Mouse (Mus musculus) embryonic facial prominence, embryonic 15.5 days (tissue): ENCODE measurements around the gene Inha. TPM values are rescaled to one million over a fixed set of nuclear protein-coding genes. Genes with fewer than 3 reads are reported as not detected.
A peak's percentile ranks its signal among the peaks of the same experiment; 100 is the strongest.

Experiments
- ATAC-seq: fragments of 200-750 bp; cut with Nextera tagmentation; 2 replicates; pipeline ENCODE4 v1.8.0; 2017; ENCODE audit warnings: low read depth, moderate TSS enrichment; ENCODE audit not compliant: insufficient number of reproducible peaks, low FRiP score, low TSS enrichment
- H3K27ac ChIP-seq: fragments of 300-500 bp; sonication (generic); replicated peaks from 2 replicates; pipeline ENCODE4 v1.5.1; 2015; ENCODE audit warnings: mild to moderate bottlenecking, inconsistent platforms
- H3K27me3 ChIP-seq: fragments of 300-500 bp; sonication (generic); 2 replicates; pipeline ENCODE4 v1.6.1; 2015; ENCODE audit warnings: inconsistent platforms
- H3K36me3 ChIP-seq: fragments of 300-500 bp; sonication (generic); 2 replicates; pipeline ENCODE4 v1.6.1; 2015; ENCODE audit warnings: mild to moderate bottlenecking, inconsistent platforms
- H3K4me1 ChIP-seq: fragments of 300-500 bp; sonication (generic); 2 replicates; pipeline ENCODE4 v1.6.1; 2015; ENCODE audit warnings: inconsistent platforms
- H3K4me2 ChIP-seq: fragments of 300-500 bp; sonication (generic); replicated peaks from 2 replicates; pipeline ENCODE4 v1.6.1; 2015; ENCODE audit warnings: mild to moderate bottlenecking, inconsistent platforms
- H3K4me3 ChIP-seq: fragments of 300-500 bp; sonication (generic); replicated peaks from 2 replicates; pipeline ENCODE4 v1.5.1; 2015; ENCODE audit warnings: mild to moderate bottlenecking, inconsistent platforms
- H3K9ac ChIP-seq: fragments of 300-500 bp; sonication (generic); 2 replicates; pipeline ENCODE4 v1.6.1; 2015; ENCODE audit warnings: inconsistent platforms
- H3K9me3 ChIP-seq: fragments of 300-500 bp; sonication (generic); replicated peaks from 2 replicates; pipeline ENCODE4 v1.6.1; 2016; ENCODE audit warnings: inconsistent platforms
- WGBS: fragments of 180-500 bp; shearing (Covaris S2); methylation state at CpG from one replicate; pipeline ENCODE4 v1.1.7; 2015; 5-methylcytosine and 5-hydroxymethylcytosine counted together
- polyA plus RNA-seq: library from polyadenylated mRNA; unstranded; fragments of >200 nt; fragmentation: Nextera tagmentation; extraction: Ambion mirVana; gene quantifications from 2 replicates; pipeline ENCODE4 v1.2.1, GENCODE M21; 2015

Inha gene
- polyA plus RNA-seq, 1 experiment from 2014 or later: 15.7 TPM

DNA sequence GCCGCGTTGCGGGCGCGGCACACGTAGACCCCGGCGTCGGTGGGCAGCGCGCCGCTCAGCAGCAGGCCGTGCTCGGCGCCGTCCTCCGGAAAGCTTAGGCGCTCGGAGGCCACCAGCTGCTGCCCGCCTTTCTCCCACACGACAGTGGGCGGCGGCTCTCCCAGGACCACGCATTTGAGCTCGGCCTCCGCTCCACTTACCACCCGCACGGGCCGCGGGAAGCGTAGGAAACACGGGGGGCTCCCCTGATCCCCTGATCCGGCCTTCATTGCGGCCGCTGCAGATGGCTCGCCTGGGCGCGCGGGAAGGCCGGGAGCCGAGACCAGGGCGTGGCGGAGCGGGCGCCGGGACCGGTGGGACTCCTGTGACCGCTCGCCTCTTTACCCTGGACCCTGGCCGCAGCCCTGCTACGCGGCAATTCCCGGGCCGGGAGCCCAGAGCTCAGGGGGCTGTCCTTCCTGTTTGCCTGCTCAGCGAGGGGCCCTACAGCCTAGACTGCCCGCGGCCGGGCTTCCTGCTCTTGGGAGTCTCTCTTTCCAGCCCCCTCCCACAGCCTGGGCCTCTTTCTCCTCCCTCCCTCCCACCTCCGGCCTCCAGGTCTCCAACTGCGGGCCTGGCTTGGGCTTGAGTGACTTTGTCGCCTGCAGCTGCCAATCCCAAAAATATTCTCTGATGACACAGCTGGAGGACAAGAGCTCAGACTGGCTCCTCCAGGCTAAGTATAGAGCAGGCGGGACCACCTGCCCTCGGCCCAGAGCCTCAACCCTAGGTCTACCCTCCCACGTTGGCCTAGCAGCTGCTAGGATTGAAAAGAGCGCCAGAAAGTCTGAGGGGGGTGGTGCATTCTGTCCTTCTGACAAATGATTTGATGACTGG is 683 bp upstream of the Inha start, which contains the start of gene Obsl1:
TSS of gene Obsl1 (minus strand) at position 497 of the 876 bp plus-strand sequence.
- H3K27ac ChIP-seq: peak within 1 kb of the TSS; percentile 98
- peak within 1 kb of the TSS; percentile 60 for H3K9ac ChIP-seq
- peak within 1 kb of the TSS; percentile 79 for H3K4me2 ChIP-seq
- H3K36me3 ChIP-seq: peaks cover 25% of the 10 kb centered on the region
- H3K4me3 ChIP-seq: peak within 1 kb of the TSS; percentile 73
- peak; percentile 93 for ATAC-seq
- no peaks in the 10 kb centered on the region for H3K27me3 ChIP-seq
- H3K4me1 ChIP-seq: peaks cover 45% of the 10 kb centered on the region
- H3K9me3 ChIP-seq: no peaks in the 10 kb centered on the region
- under 1% methylated on average over 55 of the region's 65 CpGs for WGBS

DNA sequence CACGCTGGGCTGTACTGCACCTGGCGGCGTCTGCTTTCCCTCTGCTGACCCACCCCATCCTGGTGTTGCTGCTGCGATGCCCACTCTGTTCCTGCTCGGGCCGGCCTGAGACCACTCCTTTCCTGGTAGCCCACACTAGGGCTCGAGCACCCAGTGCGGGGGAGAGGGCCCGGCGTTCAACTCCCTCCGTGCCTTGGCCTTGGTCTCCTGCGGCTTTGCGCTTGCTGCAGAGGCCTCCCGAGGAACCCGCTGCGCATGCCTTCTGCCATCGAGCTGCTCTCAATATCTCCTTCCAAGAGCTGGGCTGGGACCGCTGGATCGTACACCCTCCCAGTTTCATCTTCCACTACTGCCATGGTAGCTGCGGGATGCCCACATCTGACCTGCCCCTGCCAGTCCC is 2.7 kb downstream of the Inha start:
- no peak for ATAC-seq
- H3K27ac ChIP-seq: no peak overlapping the region
- H3K9me3 ChIP-seq: no peaks in the 10 kb centered on the region
- 58% methylated on average over 20 of the region's 20 CpGs for WGBS
- H3K27me3 ChIP-seq: no peaks in the 10 kb centered on the region
- H3K36me3 ChIP-seq: no peaks in the 10 kb centered on the region
- H3K4me1 ChIP-seq: peaks cover 31% of the 10 kb centered on the region
- H3K9ac ChIP-seq: no peak overlapping the region
- H3K4me2 ChIP-seq: no peak overlapping the region
- no peak overlapping the region for H3K4me3 ChIP-seq

DNA sequence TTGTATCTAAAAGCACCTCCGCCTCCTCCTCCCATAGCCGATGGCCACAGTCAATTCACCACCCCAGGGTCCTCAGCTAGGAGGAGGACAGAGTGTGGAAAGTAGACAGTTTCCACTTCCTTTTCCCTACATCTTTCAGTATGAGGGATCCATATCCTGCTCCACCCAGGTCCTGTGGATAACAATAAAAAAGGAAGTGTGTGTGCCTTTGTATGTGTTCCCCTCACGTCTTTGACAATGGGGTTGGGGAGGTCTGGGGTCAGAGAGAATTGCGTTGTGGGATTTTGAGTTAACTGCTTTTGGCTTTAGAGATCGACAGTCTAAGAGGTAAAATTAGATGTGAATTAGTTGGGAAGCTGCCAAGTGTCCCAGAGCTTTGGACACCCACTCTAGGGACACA is 3.3 kb downstream of the Inha start:
- H3K9ac ChIP-seq: no peak overlapping the region

DNA sequence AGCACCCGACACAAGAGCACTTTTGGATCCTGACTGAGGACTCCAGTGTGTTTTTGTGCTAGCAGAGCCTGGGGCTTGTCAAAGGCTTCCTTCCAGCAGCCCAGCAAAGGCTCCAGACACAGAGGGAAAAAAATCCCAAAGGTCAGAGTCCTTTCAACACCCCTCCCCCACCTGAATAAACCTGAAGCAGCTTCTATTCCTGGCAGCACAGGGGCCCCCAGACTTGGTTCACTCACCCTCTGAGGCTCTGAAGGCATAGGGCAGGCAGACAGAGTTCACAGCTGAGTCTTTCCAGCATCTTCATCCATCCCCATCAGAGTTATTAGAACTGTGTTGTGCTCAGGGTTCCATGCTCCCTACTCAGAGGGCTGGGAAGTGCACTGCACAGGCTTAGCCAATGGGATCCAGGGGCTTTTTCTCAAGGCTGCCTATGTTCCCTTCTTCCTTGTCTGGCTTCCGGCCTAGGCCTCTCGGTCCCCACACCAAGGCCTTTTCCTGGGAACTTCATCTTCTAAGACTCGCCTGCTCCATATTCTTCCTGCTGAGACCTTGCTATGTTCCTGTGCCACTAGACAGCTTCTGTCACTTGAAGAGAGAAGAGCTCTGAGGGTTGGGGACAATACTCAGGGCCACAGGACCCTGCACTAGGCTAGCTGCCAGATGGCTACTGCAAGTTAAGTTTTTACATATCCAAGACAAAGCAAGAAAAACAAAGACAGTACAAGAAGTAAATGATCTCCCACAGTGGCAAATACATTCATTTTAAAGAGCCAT is 4.7 kb downstream of the Inha start:
- H3K9me3 ChIP-seq: no peaks in the 10 kb centered on the region
- H3K36me3 ChIP-seq: no peaks in the 10 kb centered on the region
- peaks cover 21% of the 10 kb centered on the region for H3K4me1 ChIP-seq
- no peak overlapping the region for H3K9ac ChIP-seq
- ATAC-seq: no peak
- no peak overlapping the region for H3K4me2 ChIP-seq
- no peak overlapping the region for H3K27ac ChIP-seq
- WGBS: 62% methylated on average over 4 of the region's 4 CpGs
- no peaks in the 10 kb centered on the region for H3K27me3 ChIP-seq
- H3K4me3 ChIP-seq: no peak overlapping the region

More for the DNA sequence above, 3.3 kb downstream of the Inha start:
- WGBS: 76% methylated on average over 5 of the region's 5 CpGs
- Histone ChIP-seq H3K27me3 (no peaks in the 10 kb centered on the region), H3K4me3 (no peak overlapping the region), H3K9me3 (no peaks in the 10 kb centered on the region), H3K36me3 (no peaks in the 10 kb centered on the region), H3K27ac (no peak overlapping the region), H3K4me1 (peaks cover 26% of the 10 kb centered on the region), H3K4me2 (no peak overlapping the region)
- ATAC-seq: no peak

DNA sequence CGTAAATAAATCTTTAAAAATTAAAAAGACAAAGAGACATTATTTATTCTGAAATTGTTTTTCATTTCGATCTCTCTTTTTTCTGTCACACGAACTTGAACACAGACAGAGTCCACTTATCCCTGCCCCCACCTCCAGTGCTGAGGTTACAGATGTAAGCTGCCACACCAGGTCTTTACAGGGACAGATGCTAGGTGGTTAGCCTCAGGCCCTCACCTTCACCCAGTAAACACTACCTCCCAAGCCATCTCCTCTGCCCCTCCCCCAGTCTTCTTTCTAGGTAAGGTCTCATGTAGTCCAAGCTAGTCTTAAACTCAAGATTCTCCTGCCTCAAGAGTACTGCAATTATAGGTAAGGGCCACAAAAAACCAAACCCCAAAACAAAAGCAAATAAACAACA is 5.7 kb downstream of the Inha start:
- no peak overlapping the region for H3K27ac ChIP-seq

DNA sequence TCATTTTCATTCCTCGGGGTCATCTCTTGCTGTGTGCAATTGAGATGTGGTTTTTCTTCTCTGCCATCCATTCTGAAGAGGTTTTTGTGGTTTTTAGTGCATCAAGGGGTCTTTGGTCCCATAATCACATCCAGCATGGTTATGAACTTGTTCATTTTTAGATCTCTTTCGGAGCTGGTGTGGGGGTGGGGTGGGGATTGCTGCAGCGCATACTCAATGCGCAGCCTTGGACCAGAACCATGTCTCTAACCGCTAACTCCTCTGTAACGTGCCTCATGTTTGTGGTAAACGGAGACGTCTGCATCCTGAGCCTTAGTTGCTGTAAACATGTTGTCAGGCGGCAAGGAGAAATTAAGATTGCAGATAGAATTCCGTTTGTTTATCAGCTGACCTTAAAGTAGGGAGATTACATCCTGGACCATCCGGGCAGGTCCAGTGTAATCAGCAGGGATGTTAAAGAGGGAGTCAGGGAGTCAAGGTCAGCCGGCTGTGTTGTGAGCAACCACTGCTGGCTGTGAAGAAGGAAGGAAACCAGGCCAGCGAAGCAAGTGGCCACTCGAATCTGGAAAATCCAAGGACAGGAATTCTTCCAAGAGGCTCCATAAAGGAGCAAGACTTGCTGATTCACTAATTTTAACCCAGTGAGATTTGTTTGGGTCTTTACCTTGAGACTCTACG is 10.0 kb downstream of the Inha start:
- H3K27ac ChIP-seq: no peak overlapping the region; the same call in 1 of the 2 replicates
- 56% methylated on average over 15 of the region's 15 CpGs for WGBS
- H3K36me3 ChIP-seq: no peaks in the 10 kb centered on the region
- no peak overlapping the region for H3K4me2 ChIP-seq
- H3K27me3 ChIP-seq: no peaks in the 10 kb centered on the region
- no peaks in the 10 kb centered on the region for H3K9me3 ChIP-seq
- no peak overlapping the region for H3K9ac ChIP-seq
- H3K4me1 ChIP-seq: peaks cover 22% of the 10 kb centered on the region
- ATAC-seq: no peak
- H3K4me3 ChIP-seq: no peak overlapping the region

More for the DNA sequence above, 5.7 kb downstream of the Inha start:
- no peak for ATAC-seq
- Histone ChIP-seq H3K4me1 (peaks cover 17% of the 10 kb centered on the region; the same call in 1 of the 2 replicates), H3K36me3 (no peaks in the 10 kb centered on the region), H3K4me2 (no peak overlapping the region), H3K27me3 (no peaks in the 10 kb centered on the region), H3K4me3 (no peak overlapping the region), H3K9me3 (no peaks in the 10 kb centered on the region), H3K9ac (no peak overlapping the region)
- WGBS: 87% methylated on average over 3 of the region's 3 CpGs

DNA sequence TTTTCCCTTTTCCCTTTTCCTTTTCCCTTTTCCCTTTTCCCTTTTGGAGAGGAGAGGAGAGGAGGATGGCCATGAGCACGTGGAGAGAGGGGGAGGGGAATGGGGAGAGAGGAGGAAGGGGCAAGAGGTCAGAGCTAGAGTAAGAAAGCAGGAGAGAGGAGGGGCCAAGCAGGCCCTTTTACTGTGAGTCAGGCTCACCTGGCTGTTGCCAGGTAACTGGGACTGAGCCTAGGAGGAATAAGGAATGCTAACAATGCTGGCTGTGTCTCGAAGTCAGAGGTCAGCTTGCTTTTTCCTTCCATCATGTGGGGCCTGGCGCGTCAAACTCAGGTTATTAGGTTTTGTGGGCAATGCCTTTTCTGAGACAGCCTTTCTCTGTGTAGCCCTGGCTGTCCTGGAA is 11.1 kb downstream of the Inha start:
- Histone ChIP-seq H3K27me3 (no peaks in the 10 kb centered on the region), H3K9ac (no peak overlapping the region), H3K9me3 (no peaks in the 10 kb centered on the region), H3K4me1 (peaks cover 27% of the 10 kb centered on the region), H3K4me3 (no peak overlapping the region), H3K27ac (peak overlapping the region; percentile 63), H3K36me3 (no peaks in the 10 kb centered on the region), H3K4me2 (no peak overlapping the region)
- WGBS: 57% methylated on average over 4 of the region's 4 CpGs
- no peak for ATAC-seq

DNA sequence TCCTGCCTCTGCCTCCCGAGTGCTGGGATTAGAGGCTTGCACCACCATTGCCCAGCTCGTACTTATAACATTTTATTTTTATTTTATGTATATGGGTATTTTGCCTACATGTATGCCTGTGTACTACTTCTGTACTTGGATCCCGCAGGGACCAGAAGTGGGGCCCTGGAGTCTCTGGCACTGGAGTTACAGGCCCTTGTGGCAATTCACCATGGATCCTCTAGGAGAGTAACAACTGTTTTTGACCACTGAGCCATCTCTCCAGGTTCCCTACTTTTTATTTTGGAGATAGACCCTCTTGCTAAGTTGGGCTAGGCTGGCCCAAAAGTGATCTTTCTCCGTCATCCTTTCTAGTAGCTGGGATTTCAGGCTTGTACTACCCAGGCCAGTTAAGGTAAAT is 11.6 kb downstream of the Inha start:
- peak overlapping the region; percentile 63 for H3K27ac ChIP-seq
- no peaks in the 10 kb centered on the region for H3K9me3 ChIP-seq
- H3K27me3 ChIP-seq: no peaks in the 10 kb centered on the region
- no peaks in the 10 kb centered on the region for H3K36me3 ChIP-seq
- ATAC-seq: no peak
- 94% methylated on average over 4 of the region's 4 CpGs for WGBS
- peaks cover 27% of the 10 kb centered on the region for H3K4me1 ChIP-seq
- H3K4me3 ChIP-seq: no peak overlapping the region
- no peak overlapping the region for H3K4me2 ChIP-seq
- H3K9ac ChIP-seq: no peak overlapping the region

DNA sequence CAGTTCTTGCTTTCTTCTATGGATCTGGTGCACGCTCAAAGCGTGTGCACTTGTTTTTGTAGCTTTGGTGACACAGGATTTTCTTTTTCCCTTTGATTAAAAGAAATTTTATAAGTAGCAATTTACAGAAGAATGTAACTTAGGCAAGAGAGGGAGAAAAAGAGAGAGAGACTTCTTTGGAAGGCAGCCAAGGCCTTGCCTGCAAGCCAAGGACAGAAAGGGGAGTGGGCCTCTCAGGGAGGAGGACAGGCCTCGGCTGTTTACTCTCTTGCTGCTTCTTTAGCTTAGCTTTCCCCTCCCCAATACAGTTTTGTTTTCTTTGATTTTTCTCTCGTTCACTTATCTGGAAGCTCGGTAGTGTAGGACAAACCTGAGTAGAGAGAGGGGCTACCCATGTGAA is 12.7 kb downstream of the Inha start:
- peak overlapping the region; percentile 99 for H3K27ac ChIP-seq
- ATAC-seq: no peak
- no peaks in the 10 kb centered on the region for H3K9me3 ChIP-seq
- WGBS: 25% methylated on average over 5 of the region's 5 CpGs
- no peaks in the 10 kb centered on the region for H3K27me3 ChIP-seq
- no peak overlapping the region for H3K4me2 ChIP-seq
- no peak overlapping the region for H3K9ac ChIP-seq
- no peak overlapping the region for H3K4me3 ChIP-seq
- H3K4me1 ChIP-seq: peaks cover 27% of the 10 kb centered on the region
- H3K36me3 ChIP-seq: no peaks in the 10 kb centered on the region

DNA sequence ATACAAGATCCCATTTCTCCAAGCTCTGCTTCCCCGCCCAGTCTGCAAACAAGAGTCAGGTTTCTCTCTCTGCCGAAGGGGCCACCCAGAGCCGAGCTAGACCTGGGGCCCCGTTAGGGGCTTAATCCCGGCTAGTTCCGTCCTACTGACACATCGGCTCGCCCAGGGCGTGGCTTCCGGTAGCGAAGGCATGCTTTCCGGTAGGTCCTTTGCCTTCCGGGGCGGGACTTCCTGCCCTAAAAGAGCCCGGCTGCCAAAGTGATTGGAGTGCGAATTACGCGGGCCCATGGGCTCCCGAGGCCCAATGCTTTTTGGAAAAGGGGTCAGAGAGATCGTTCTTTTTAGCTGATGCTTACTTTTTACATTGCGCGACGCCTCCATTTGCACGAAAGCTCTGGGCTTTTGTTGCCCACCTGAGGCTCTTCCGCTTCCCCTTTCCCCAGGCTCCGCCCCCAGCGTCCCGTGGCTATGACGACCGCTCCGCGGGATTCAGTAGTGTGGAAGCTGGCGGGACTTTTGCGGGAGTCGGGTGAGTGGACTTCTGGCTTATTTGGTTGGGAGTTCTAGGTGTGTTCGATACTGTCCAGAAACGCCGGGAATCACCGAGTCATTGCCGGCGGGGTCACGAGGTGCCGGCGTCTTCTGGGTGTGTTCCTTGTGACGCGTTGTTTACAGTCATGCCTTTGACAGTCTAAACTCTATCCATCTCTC is 14.6 kb downstream of the Inha start, which contains the start of gene Stk11ip:
TSS of gene Stk11ip (plus strand) at position 209 of the 711 bp plus-strand sequence.
- peak within 1 kb of the TSS; percentile 99 for H3K27ac ChIP-seq
- peak within 1 kb of the TSS; percentile 21 for H3K9ac ChIP-seq
- no peaks in the 10 kb centered on the region for H3K9me3 ChIP-seq
- peak within 1 kb of the TSS; percentile 59 for H3K4me2 ChIP-seq
- peak; percentile 94 for ATAC-seq
- WGBS: under 1% methylated on average over 46 of the region's 46 CpGs
- H3K27me3 ChIP-seq: no peaks in the 10 kb centered on the region
- peaks cover 27% of the 10 kb centered on the region for H3K4me1 ChIP-seq
- peaks cover 6% of the 10 kb centered on the region for H3K36me3 ChIP-seq
- peak within 1 kb of the TSS; percentile 81 for H3K4me3 ChIP-seq
